Mouse (Mus musculus) cerebellum, adult (tissue): Measurements from ENCODE around the gene Zfp865.

Experiments used
- ATAC-seq: cut with Nextera tagmentation; 2 replicates; pipeline ENCODE4 v1.9.2; 2017; ENCODE audit warnings: mild to moderate bottlenecking, moderate library complexity, mixed read lengths; ENCODE audit not compliant: insufficient number of reproducible peaks, low FRiP score, low TSS enrichment

Gene Zfp865

DNA sequence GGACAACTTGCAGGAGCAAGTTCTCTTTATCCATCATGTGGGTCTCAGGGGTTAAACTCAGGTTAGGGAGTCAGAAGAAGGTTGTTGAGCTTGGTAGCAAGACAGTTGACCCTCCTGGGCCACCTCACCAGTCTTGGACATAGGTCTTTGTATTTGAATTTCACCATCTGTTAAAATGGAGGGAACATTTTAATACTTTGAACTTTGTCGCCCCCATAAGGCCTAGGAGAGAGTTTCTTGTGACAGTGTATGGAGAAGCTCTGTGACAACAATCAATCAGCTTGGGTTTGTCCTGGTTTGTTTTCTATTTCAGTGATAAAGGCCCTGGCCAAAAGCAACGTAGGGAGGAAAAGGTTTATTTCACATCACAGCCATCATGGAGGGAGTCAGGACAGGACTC, 27.1 kb downstream of the Zfp865 start:
- ATAC-seq: no peak

- peak; percentile 61; the same call in 1 of the 2 replicates for ATAC-seq
Observed at GRCm38 (mm10) chr7:5051193-5052192, 31.3 kb downstream of the Zfp865 start, which contains the start of gene Zfp580. Gene Zfp580, plus strand, starts transcription at chr7:5051538.

GRCm38 (mm10) chr7:5052438-5052837, 32.3 kb downstream of the Zfp865 start:
- ATAC-seq: no peak

GRCm38 (mm10) chr7:5052931-5053343, 32.8 kb downstream of the Zfp865 start:
- ATAC-seq: no peak

DNA sequence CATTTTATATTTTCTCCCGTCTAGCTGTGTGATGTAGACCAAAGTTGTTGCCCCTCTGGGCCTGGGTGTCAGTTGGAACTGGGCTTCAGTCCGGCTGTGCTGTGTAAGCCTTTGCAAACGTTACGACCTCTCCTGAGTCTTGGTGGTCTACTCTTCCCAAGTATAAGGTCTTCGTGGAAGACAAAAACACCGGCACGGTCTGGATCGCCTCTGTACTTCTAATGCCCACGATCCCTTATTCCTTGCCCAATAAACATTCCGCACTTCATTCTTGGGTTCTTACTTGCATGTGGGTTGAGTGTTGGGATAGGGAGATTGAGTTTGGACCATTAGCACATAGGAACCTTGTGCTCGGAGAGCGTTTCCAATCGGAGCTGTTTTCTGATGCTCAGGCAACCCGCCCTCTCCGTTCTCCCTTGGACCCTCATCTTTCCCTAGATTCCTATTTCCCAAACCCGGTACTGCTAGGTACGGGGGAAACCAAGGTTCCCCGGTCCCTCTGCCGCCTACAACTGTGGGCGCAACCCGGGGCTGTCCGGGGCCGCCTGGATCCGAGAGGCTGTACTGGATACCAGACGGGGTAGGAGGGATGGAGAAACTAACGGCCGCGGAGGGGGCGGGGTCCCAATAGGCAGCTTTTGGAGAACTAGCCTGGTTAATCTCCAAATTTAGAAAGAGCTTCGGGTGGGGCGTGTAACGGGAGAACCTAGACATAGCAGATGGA, 33.4 kb downstream of the Zfp865 start:
- no peak for ATAC-seq

DNA sequence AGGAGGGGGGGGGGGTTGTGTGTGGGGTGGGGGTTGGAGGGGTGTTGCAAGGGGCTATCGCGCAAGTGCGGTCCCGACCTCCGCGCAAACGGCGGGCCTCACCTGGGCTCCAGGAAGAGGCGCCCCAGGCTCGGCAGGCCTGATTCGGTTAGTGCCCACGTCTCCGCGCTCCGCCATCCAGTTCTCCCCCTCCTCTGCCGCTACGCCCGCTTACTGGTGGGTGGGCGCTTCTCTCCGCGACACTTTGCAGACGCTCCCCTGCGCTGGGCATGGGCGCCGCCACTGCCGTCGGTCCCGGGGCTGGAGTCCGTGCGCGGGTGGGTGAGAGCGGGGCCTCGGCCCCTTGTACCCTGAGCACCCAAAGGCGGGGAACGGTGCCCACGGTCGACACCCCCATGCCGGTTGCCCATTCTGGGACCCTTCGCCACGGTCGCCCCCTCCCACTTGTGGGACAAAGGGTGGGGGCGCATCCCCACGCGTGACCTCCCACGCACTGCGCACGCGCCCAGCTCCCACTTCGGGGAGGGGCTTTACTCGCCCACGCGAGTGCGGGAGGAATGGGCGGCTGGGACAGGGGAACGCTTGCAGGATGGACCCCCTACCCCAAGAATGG, 36.6 kb downstream of the Zfp865 start:
- ATAC-seq: no peak

DNA sequence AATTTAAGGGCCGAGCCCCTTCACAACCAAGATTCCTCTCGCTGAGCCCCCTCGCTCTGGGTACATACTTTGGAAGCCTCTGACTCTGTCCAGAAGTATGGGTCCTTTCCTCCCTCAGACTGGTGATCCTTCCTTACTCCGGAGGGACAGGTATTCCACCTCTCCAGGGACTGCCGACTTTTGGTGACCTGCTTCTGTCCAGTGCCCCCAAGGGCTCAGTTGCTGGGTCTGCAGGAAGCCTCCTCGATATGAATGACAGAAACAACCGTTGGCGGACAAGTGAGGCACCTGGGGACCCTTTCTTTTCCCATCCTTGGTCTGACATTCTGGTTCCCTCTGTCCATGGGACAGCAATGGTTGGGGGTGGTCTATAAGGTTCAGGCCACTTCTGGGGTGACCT, 37.2 kb downstream of the Zfp865 start:
- ATAC-seq: no peak

DNA sequence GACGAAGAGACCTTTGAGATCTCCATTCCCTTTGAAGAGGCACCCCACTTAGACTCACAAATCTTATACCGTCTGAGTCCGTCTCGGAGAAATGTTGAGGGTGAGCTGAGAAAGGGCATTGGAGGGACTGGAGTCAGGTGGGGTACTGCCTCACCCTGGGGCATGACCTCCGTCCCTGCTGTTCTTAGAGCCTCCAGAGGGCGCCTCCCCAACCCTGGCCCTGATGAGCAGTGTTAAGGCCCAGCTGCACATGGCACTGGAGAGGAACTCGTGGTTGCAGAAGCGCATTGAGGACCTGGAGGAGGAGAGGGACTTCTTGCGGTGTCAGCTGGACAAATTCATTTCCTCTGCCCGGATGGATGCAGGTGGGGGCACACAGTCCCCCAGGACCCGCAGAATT, 37.6 kb downstream of the Zfp865 start:
- no peak for ATAC-seq

GRCm38 (mm10) chr7:5058631-5059030, 38.5 kb downstream of the Zfp865 start:
- no peak for ATAC-seq

DNA sequence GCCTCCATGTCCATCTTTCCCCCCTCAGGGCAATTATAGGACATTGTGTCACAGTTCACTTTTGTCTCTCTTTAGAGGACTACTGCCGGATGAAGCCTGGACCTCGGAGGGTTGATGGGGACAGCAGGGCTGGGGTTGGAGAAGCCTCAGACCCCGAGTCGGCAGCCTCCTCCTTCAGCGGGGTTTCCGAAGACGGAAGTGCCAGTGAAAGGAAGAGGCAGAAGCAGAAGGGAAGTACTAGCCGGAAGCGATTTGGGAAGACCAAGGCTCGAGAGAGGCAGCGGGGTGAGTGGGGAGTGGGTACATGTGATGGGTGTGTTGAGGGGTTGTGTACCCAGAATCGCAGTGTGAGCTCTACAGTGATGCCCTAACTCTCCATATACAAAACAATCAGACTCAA, 39.2 kb downstream of the Zfp865 start:
- no peak for ATAC-seq

DNA sequence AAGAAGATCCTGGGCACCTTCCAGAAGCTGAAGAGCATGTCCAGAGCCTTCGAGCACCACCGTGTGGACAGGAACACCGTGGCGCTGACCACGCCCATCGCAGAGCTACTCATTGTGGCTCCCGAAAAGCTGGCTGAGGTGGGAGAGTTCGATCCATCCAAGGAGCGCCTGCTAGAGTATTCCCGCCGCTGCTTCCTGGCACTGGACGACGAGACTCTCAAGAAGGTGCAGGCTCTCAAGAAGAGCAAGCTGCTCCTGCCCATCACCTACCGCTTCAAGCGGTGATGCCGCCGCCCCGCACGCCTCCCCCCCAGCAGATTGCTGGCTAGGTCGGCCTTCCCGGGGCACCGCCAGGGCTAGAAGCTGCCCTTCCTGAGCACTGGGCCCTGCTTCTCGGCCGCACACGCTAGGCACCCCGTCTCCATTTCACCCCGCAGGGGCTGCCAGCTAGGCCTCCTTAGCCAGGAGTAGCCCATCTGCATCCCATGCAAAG, 40.1 kb downstream of the Zfp865 start:
- ATAC-seq: peak; percentile 38; the same call in 1 of the 2 replicates

GRCm38 (mm10) chr7:5060944-5061773, 41.0 kb downstream of the Zfp865 start:
- peak; percentile 65 for ATAC-seq

- ATAC-seq: peak; percentile 19; the same call in 1 of the 2 replicates
Observed at GRCm38 (mm10) chr7:5061774-5062359, 41.7 kb downstream of the Zfp865 start, which contains the start of gene U2af2. Gene U2af2, plus strand, starts transcription at chr7:5062143.

DNA sequence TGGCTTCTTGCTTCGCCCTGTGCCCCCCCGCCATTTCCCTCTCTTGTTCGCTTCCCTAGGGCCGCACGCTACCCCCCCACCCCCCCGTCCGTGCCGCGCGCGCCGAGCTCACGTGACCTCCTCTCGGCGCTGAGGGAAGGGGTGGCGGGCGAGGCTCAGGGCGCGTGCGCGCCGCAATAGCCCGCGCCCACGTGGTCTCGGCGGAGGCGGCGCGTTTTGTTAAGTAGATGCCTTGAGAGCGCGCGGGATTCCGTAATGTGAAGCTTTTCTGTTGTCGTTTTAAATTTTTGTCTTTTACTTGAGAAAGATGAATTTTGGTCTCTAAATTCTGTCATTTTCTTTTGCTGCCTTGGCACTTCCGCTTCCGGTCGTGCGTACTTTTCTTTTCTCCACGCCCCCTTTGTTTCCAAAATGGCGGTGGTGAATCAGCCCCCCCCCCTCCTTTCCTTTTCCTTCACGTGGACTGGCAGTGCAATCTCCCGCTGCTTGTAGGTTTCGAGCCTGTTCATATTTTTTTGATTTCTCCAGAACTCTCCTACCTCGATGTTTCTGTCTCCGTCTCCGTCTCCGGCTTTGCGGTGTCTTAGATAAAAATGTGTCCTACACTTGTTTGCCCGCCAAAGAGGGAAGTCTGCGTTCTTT, 42.3 kb downstream of the Zfp865 start:
- ATAC-seq: no peak

GRCm38 (mm10) chr7:5064886-5065285, 44.7 kb downstream of the Zfp865 start:
- ATAC-seq: no peak

DNA sequence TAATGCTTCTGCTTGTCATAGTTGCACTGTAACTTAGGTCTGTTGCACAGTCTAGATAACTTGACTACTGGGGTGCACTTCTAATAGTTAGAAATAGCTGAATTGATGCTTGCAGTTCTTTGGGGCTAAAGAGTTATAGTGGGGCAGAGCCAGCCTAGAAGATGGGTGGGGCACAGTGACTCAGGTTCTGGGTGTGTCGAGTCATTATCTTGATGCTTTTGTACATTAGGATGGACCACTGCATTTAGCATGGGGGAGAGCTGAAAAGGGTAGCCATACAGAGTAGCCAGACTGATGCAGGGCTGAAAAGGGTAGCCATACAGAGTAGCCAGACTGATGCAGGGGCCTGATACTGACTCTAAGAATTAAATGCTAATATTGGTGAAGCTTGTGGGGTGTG, 53.4 kb downstream of the Zfp865 start:
- ATAC-seq: no peak

- no peak for ATAC-seq
Observed at GRCm38 (mm10) chr7:5074984-5075383, 54.8 kb downstream of the Zfp865 start.

GRCm38 (mm10) chr7:5076931-5077330, 56.8 kb downstream of the Zfp865 start:
- ATAC-seq: no peak
